Mouse (Mus musculus) splenic B cell, adult 2 months (primary cell): ENCODE measurements around the gene Cherp.

ENCODE experiments used
- DNase-seq: peaks from one replicate; pipeline ENCODE4 v3.0.0-alpha.2; 2011; ENCODE audit warnings: low read depth, low spot score
- H3K27me3 ChIP-seq: 2 replicates; pipeline ENCODE4 v1.6.1; 2012; ENCODE audit warnings: mild to moderate bottlenecking, low read length, moderate library complexity, mixed read lengths; ENCODE audit not compliant: control insufficient read depth, poor library complexity, insufficient read depth, severe bottlenecking
- H3K36me3 ChIP-seq: 2 replicates; pipeline ENCODE4 v1.6.1; 2012; ENCODE audit warnings: mild to moderate bottlenecking, low read length, moderate library complexity, mixed read lengths; ENCODE audit not compliant: control insufficient read depth, poor library complexity, insufficient read depth, severe bottlenecking

The Cherp gene

GRCm38 (mm10) chr8:72474826-72475546, at the start of gene Cherp:
TSS of gene Cherp (minus strand) at chr8:72475226.
- Histone ChIP-seq H3K27me3 (no peaks in the 10 kb centered on the region), H3K36me3 (peaks cover 10% of the 10 kb centered on the region)
- DNase-seq = peak; percentile 99

GRCm38 (mm10) chr8:72521888-72522287, 46.9 kb upstream of the Cherp start:
- no peak for DNase-seq
- no peaks in the 10 kb centered on the region for H3K27me3 ChIP-seq
- no peaks in the 10 kb centered on the region for H3K36me3 ChIP-seq

- DNase-seq = no peak
- no peaks in the 10 kb centered on the region for H3K36me3 ChIP-seq
- no peaks in the 10 kb centered on the region for H3K27me3 ChIP-seq
These were observed 42.5 kb upstream of the Cherp start for GRCm38 (mm10) chr8:72517421-72517988.

DNA sequence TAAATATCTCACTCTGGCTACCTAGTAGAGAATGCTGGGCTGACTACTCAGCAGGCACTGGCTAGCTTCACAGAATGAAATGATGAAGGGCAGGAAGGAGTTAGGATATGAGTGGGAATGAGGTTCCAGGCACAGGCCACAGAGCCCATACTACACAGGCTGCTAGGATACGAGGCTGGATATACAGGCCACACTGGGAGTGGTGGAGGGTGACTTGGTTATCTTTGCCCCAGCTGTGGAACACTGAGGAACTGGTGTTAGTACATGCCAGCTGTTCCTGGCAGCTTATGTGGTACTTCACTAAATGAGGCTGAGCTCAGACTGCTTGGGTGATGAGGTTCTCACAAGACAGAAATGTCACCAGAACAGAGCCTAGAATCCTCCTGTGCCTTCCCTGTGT, 38.1 kb upstream of the Cherp start:
- DNase-seq = no peak
- no peaks in the 10 kb centered on the region for H3K27me3 ChIP-seq

GRCm38 (mm10) chr8:72512648-72513047, 37.6 kb upstream of the Cherp start:
- Histone ChIP-seq H3K27me3 (no peaks in the 10 kb centered on the region), H3K36me3 (no peaks in the 10 kb centered on the region)
- DNase-seq = no peak

More for the DNA sequence above, 38.1 kb upstream of the Cherp start:
- H3K36me3 ChIP-seq = no peaks in the 10 kb centered on the region

GRCm38 (mm10) chr8:72507505-72507904, 32.5 kb upstream of the Cherp start:
- no peaks in the 10 kb centered on the region for H3K27me3 ChIP-seq
- no peak for DNase-seq
- no peaks in the 10 kb centered on the region; the same call in 1 of the 2 replicates for H3K36me3 ChIP-seq

GRCm38 (mm10) chr8:72504637-72505314, 29.8 kb upstream of the Cherp start:
- no peaks in the 10 kb centered on the region; the same call in 1 of the 2 replicates for H3K36me3 ChIP-seq
- no peak for DNase-seq
- no peaks in the 10 kb centered on the region for H3K27me3 ChIP-seq

- Histone ChIP-seq H3K36me3 (no peaks in the 10 kb centered on the region; the same call in 1 of the 2 replicates), H3K27me3 (no peaks in the 10 kb centered on the region)
- DNase-seq = no peak
These were observed 29.1 kb upstream of the Cherp start for GRCm38 (mm10) chr8:72504137-72504536.

- no peak for DNase-seq
- H3K36me3 ChIP-seq = peaks cover 6% of the 10 kb centered on the region
- no peaks in the 10 kb centered on the region for H3K27me3 ChIP-seq
These were observed 25.5 kb upstream of the Cherp start for GRCm38 (mm10) chr8:72500521-72500931.

GRCm38 (mm10) chr8:72499521-72500284, 24.7 kb upstream of the Cherp start:
- Histone ChIP-seq H3K36me3 (peaks cover 6% of the 10 kb centered on the region), H3K27me3 (no peaks in the 10 kb centered on the region)
- no peak for DNase-seq

DNA sequence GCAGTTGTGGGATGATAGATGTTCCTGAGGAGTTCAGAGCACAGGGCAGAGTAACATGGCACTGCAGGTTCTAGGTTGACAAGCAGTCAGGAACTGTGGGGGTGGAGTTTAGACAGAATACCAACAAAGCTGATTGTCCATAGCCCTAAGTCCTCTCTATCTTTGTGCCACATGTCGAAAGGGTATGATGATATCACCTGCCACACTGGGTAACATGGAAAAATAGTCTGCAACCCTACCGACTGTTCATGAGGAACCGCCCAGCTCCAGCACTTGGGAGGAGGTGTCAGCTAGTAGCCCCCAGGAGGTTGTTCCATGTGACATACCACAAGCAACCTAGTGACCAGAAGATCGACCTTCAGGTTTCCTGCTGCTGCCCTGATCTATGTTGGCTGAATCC, 23.5 kb upstream of the Cherp start:
- no peaks in the 10 kb centered on the region for H3K27me3 ChIP-seq
- DNase-seq = no peak
- peaks cover 6% of the 10 kb centered on the region for H3K36me3 ChIP-seq

DNA sequence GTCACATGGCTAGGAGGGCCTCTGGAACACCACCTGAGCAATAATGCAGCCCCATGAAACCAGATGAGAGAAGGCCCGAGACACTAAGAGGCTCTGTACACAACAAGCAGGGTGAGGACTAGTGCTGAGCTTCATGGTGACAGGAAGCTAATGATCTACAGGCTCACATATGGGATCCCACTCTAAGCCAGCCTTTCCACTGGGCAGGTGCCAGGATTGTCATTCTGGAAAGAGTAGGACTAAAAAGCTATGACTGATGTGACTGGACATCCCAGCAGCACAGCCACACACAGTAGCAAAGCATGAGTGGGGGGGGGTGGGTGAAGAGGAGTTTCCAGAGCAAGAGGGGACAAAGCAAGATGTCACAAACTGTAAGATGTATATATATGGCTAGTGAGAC, 22.9 kb upstream of the Cherp start:
- Histone ChIP-seq H3K27me3 (no peaks in the 10 kb centered on the region), H3K36me3 (peaks cover 6% of the 10 kb centered on the region)
- DNase-seq = no peak

- DNase-seq = no peak
- H3K36me3 ChIP-seq = peaks cover 6% of the 10 kb centered on the region
- no peaks in the 10 kb centered on the region for H3K27me3 ChIP-seq
These were observed 21.2 kb upstream of the Cherp start for GRCm38 (mm10) chr8:72496217-72496616.

- Histone ChIP-seq H3K27me3 (no peaks in the 10 kb centered on the region), H3K36me3 (peaks cover 6% of the 10 kb centered on the region)
- DNase-seq = no peak
These were observed 20.5 kb upstream of the Cherp start for GRCm38 (mm10) chr8:72495411-72496111.
